Mouse (Mus musculus): ENCODE data around the gene Trpm7. TPM values are rescaled to one million over a fixed set of nuclear protein-coding genes. Genes with fewer than 3 reads are reported as not detected.

Gene Trpm7
- polyA plus RNA-seq, 1 experiment: 6.1 TPM

DNA sequence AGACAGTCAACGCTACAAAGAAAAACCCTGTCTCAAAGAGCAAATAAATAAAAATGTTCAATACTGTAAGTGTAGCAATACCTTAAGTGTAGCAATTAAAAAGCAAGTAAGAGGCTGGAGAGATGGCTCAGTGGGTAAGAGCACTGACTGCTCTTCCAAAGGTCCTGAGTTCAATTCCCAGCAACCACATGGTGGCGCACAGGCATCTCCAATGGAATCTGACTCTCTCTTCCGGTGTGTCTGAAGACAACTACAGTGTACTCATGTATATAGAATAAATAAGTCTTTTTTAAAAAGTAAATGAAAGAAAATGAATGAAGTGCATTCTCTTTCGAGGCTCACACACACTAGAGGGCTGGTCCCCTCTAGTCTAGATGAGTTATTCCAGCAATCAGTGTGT lies 107.8 kb downstream of the Trpm7 start:
- no peaks in the 10 kb centered on the region for H3K79me3 ChIP-seq (ENCODE audit: low read depth)
- no peak overlapping the region for H3K4me3 ChIP-seq (ENCODE audit: insufficient read depth, poor library complexity, severe bottlenecking)
- TF ChIP-seq MYOD1 (IDR thresholded peaks at IDR 0.05; ENCODE audit: control insufficient read depth, insufficient read length, low read depth): no peak
- TF ChIP-seq CEBPB (IDR thresholded peaks at IDR 0.05; ENCODE audit: low read depth): no peak
- no peak for TF ChIP-seq CTCF (IDR thresholded peaks at IDR 0.05; ENCODE audit: control insufficient read depth, insufficient read depth, insufficient read length)
- TF ChIP-seq FOSL1 (IDR thresholded peaks at IDR 0.05; ENCODE audit: insufficient read depth, low read length, poor library complexity, severe bottlenecking): no peak
- TF ChIP-seq USF1 (IDR thresholded peaks at IDR 0.05; ENCODE audit: low read depth): no peak
- TF ChIP-seq MYOG (IDR thresholded peaks at IDR 0.05; ENCODE audit: control insufficient read depth, extremely low read depth, insufficient read length): no peak
- no peak overlapping the region for H3ac ChIP-seq (ENCODE audit: control insufficient read depth, insufficient read length, low read depth)
- H3K36me3 ChIP-seq (ENCODE audit: control insufficient read depth, insufficient read depth): no peaks in the 10 kb centered on the region
- H3K79me2 ChIP-seq (ENCODE audit: control insufficient read depth, insufficient read depth): no peaks in the 10 kb centered on the region
- H3K27me3 ChIP-seq (ENCODE audit: control insufficient read depth, insufficient read depth, insufficient read length): no peaks in the 10 kb centered on the region

DNA sequence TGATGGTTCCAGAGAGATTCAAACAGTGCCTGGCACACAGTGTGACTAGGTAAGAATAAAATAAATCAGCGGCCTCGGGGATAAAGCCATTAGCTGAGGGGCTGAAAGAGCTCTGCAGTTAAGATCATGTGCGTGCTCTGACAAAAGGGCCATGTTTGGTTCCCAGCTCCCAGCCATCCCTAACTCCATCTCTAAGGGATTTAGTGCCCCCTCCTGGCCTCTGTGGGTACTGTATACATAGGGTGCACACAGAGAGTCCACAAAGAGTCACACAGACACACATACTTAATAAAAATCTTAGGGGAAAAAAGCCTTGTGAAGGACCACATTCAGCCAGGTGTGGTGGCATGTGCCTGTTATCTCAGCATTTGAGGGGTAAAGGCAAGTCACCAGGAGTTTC lies 108.4 kb downstream of the Trpm7 start:
- H3K79me3 ChIP-seq (ENCODE audit: low read depth): no peaks in the 10 kb centered on the region
- no peak overlapping the region for H3K4me3 ChIP-seq (ENCODE audit: insufficient read depth, poor library complexity, severe bottlenecking)
- TF ChIP-seq CEBPB (IDR thresholded peaks at IDR 0.05; ENCODE audit: low read depth) (no peak), FOSL1 (IDR thresholded peaks at IDR 0.05; ENCODE audit: insufficient read depth, low read length, poor library complexity, severe bottlenecking) (no peak), MAX (IDR thresholded peaks at IDR 0.05) (no peak), CTCF (IDR thresholded peaks at IDR 0.05; ENCODE audit: control insufficient read depth, insufficient read depth, insufficient read length) (no peak), MYOG (IDR thresholded peaks at IDR 0.05; ENCODE audit: control insufficient read depth, extremely low read depth, insufficient read length) (no peak), MYOD1 (IDR thresholded peaks at IDR 0.05; ENCODE audit: control insufficient read depth, insufficient read length, low read depth) (no peak), USF1 (IDR thresholded peaks at IDR 0.05; ENCODE audit: low read depth) (no peak)
- no peak overlapping the region for H3ac ChIP-seq (ENCODE audit: control insufficient read depth, insufficient read length, low read depth)
- H3K36me3 ChIP-seq (ENCODE audit: control insufficient read depth, insufficient read depth): peaks cover under 1% of the 10 kb centered on the region
- H3K79me2 ChIP-seq (ENCODE audit: control insufficient read depth, insufficient read depth): no peaks in the 10 kb centered on the region
- H3K27me3 ChIP-seq (ENCODE audit: control insufficient read depth, insufficient read depth, insufficient read length): no peaks in the 10 kb centered on the region

DNA sequence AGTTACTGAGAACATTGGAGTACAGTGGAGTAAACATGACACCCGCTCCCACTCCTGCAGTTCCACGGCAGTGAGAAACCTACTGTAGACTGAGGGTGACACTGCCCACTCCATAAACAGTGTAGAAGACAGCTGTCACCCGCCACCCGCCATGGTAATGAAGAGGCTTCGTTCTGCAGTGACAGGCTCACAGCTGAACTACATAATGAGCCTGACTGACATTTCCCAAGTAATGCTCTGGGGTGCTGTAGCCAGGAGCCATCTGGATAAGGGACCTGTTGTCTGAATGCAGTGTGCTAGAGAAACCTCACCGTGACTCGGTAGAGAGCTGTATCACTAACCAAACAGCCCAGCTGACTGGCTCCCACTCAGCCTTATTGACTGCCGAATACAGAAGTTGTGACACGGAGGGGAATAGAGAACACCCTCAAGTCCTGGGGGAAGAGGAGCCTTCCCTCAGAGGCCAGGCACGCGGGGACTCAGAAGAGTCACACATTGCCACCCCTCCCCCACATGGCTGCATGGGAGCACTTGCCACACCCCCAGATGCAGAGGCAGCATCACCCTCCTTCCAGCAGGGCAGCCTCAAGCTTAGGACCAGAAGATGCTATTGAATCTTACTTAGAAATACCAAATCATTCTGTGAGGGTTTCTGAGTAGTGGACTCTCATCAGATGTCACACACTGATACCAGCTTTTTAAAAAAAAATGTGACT lies 110.0 kb downstream of the Trpm7 start:
- H3K27me3 ChIP-seq (ENCODE audit: control insufficient read depth, insufficient read depth, insufficient read length): no peaks in the 10 kb centered on the region
- TF ChIP-seq MYOD1 (IDR thresholded peaks at IDR 0.05; ENCODE audit: control insufficient read depth, insufficient read length, low read depth) (no peak), CTCF (IDR thresholded peaks at IDR 0.05; ENCODE audit: control insufficient read depth, insufficient read depth, insufficient read length) (no peak), FOSL1 (IDR thresholded peaks at IDR 0.05; ENCODE audit: insufficient read depth, low read length, poor library complexity, severe bottlenecking) (no peak), USF1 (IDR thresholded peaks at IDR 0.05; ENCODE audit: low read depth) (no peak), CEBPB (IDR thresholded peaks at IDR 0.05; ENCODE audit: low read depth) (no peak), MYOG (IDR thresholded peaks at IDR 0.05; ENCODE audit: control insufficient read depth, extremely low read depth, insufficient read length) (no peak), MAX (IDR thresholded peaks at IDR 0.05) (no peak)
- H3K4me3 ChIP-seq (ENCODE audit: insufficient read depth, poor library complexity, severe bottlenecking): no peak overlapping the region

DNA sequence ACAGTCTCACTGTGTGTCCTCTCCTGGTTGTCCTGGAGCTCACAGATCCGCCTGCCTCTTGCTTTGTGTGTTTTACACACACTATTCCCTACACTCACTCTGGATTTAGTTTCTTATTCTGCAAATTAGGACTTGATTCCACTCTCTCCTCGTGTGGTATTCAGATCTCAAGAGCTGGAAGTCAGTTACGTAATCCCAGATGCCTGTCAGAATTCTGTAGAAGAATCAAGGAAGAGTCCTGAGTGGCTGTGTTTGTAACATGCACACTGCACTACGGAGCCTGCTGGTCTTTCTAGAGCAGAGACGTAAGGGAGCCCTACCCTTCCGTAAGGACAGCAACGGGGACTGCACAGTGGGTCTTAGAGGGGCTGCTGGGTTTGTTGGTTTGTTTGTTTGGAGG lies 116.7 kb downstream of the Trpm7 start:
- no peaks in the 10 kb centered on the region for H3K79me2 ChIP-seq (ENCODE audit: control insufficient read depth, insufficient read depth)
- no peaks in the 10 kb centered on the region for H3K27me3 ChIP-seq (ENCODE audit: control insufficient read depth, insufficient read depth, insufficient read length)
- TF ChIP-seq CEBPB (IDR thresholded peaks at IDR 0.05; ENCODE audit: low read depth) (no peak), CTCF (IDR thresholded peaks at IDR 0.05; ENCODE audit: control insufficient read depth, insufficient read depth, insufficient read length) (no peak), MAX (IDR thresholded peaks at IDR 0.05) (no peak), FOSL1 (IDR thresholded peaks at IDR 0.05; ENCODE audit: insufficient read depth, low read length, poor library complexity, severe bottlenecking) (no peak), MYOG (IDR thresholded peaks at IDR 0.05; ENCODE audit: control insufficient read depth, extremely low read depth, insufficient read length) (no peak), MYOD1 (IDR thresholded peaks at IDR 0.05; ENCODE audit: control insufficient read depth, insufficient read length, low read depth) (no peak), USF1 (IDR thresholded peaks at IDR 0.05; ENCODE audit: low read depth) (no peak)
- H3K79me3 ChIP-seq (ENCODE audit: low read depth): no peaks in the 10 kb centered on the region
- no peak overlapping the region for H3K4me3 ChIP-seq (ENCODE audit: insufficient read depth, poor library complexity, severe bottlenecking)
- H3ac ChIP-seq (ENCODE audit: control insufficient read depth, insufficient read length, low read depth): no peak overlapping the region
- H3K36me3 ChIP-seq (ENCODE audit: control insufficient read depth, insufficient read depth): peaks cover 72% of the 10 kb centered on the region

More for the DNA sequence above, 110.0 kb downstream of the Trpm7 start:
- Histone ChIP-seq H3K79me2 (ENCODE audit: control insufficient read depth, insufficient read depth) (no peaks in the 10 kb centered on the region), H3K36me3 (ENCODE audit: control insufficient read depth, insufficient read depth) (peaks cover 15% of the 10 kb centered on the region), H3ac (ENCODE audit: control insufficient read depth, insufficient read length, low read depth) (no peak overlapping the region), H3K79me3 (ENCODE audit: low read depth) (no peaks in the 10 kb centered on the region)

DNA sequence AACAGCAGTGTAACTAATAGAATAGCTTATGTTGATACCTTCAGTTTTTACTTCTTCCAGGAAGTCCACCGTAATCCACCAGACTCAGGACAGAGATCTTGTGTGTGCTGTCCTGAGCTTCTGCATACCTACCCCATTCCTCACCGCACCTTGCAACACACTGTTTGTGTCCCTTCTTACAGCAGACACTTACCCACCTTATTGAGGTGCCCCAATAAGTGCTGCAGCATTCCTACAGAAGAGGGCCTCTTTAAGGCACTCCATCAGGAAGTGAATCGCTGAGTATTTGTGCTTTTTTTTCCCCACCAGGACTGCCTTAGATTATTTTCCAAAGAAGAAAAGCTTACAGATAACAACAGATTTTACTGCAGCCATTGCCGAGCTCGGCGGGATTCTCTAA lies 120.4 kb downstream of the Trpm7 start:
- Histone ChIP-seq H3K79me3 (ENCODE audit: low read depth) (no peaks in the 10 kb centered on the region), H3K79me2 (ENCODE audit: control insufficient read depth, insufficient read depth) (no peaks in the 10 kb centered on the region), H3K27me3 (ENCODE audit: control insufficient read depth, insufficient read depth, insufficient read length) (no peaks in the 10 kb centered on the region), H3K4me3 (ENCODE audit: insufficient read depth, poor library complexity, severe bottlenecking) (no peak overlapping the region), H3ac (ENCODE audit: control insufficient read depth, insufficient read length, low read depth) (no peak overlapping the region), H3K36me3 (ENCODE audit: control insufficient read depth, insufficient read depth) (peaks cover 84% of the 10 kb centered on the region)
- TF ChIP-seq MYOG (IDR thresholded peaks at IDR 0.05; ENCODE audit: control insufficient read depth, extremely low read depth, insufficient read length): no peak
- no peak for TF ChIP-seq FOSL1 (IDR thresholded peaks at IDR 0.05; ENCODE audit: insufficient read depth, low read length, poor library complexity, severe bottlenecking)
- no peak for TF ChIP-seq CEBPB (IDR thresholded peaks at IDR 0.05; ENCODE audit: low read depth)
- TF ChIP-seq MYOD1 (IDR thresholded peaks at IDR 0.05; ENCODE audit: control insufficient read depth, insufficient read length, low read depth): no peak
- TF ChIP-seq USF1 (IDR thresholded peaks at IDR 0.05; ENCODE audit: low read depth): no peak
- no peak for TF ChIP-seq MAX (IDR thresholded peaks at IDR 0.05)
- TF ChIP-seq CTCF (IDR thresholded peaks at IDR 0.05; ENCODE audit: control insufficient read depth, insufficient read depth, insufficient read length): no peak
